Mouse (Mus musculus) ZHBTc4 (cell line): ENCODE data around the gene Vash2.
A peak's percentile ranks its signal among the peaks of the same experiment; 100 is the strongest.
"Not testable (repeated sequence)": the region's sequence is repeated elsewhere in the genome, so short reads cannot be mapped to it uniquely, and the experiment has no call there.

Source experiments
- DNase-seq: peaks from one replicate; pipeline ENCODE4 v3.0.0-alpha.2; 2011; ENCODE audit warnings: low read depth, low spot score

The Vash2 gene

DNA sequence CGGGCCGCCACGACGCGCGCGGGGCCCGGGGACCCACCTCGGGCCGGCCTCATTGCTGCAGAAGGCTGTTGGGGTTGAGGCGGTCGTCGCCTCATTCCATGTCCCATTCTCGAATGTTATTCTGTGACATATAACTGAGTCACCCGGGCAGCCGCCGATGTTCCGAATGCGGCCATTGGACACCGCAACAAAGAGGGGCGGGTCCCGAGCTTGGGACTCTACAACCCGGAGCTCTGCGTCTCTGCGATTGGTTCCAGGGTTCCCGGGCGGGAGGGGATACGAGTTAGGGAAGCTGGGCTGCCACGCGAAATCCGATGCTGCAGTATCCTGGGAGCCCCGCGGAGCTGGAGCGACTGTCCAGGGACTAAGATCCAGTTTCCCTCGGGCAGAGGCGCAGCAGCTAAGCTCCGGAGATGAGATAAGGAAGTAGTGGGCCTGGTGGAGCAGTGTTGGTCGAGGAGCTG is at the start of gene Vash2:
Vash2 (minus strand) TSS at position 197 of the 464 bp plus-strand sequence.
- DNase-seq: peak; percentile 89

DNA sequence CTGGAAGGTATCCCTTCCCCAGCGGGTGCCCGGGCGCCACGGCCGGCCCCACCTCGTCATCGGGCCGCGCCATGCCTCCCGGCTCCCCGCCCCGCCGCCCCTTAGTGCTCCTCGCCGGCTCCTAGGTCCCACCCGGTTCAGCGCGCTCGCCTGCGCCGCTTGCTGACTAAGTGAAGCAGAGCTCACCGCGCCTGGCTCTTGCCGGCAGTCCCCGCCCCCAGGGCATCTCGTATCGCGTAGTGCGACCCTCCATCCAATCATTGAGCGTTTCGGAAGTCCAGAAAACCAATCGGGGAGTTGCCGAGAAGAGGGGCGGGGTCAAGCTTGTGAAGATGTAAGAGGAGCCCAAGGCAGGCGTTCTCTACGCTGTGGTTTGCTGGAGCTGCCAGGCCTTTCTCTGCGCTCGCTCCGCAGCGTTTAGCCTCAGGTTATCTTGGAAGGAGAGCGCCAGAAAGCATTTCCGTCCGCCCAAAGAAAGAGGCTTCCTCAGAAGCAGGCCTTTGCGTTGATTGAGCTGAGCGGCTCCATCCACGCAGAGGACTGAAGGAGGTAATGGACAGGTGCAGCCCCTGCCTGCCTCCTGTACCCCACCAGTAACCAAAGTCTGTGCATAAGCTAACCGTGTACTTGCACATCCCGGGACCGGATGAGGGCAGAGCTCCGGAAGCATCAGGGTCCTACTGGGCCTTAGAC is 47.1 kb upstream of the Vash2 start, which contains the start of gene Flvcr1:
Flvcr1 (minus strand) TSS at position 138 of the 693 bp plus-strand sequence.
- peak; percentile 100 for DNase-seq

DNA sequence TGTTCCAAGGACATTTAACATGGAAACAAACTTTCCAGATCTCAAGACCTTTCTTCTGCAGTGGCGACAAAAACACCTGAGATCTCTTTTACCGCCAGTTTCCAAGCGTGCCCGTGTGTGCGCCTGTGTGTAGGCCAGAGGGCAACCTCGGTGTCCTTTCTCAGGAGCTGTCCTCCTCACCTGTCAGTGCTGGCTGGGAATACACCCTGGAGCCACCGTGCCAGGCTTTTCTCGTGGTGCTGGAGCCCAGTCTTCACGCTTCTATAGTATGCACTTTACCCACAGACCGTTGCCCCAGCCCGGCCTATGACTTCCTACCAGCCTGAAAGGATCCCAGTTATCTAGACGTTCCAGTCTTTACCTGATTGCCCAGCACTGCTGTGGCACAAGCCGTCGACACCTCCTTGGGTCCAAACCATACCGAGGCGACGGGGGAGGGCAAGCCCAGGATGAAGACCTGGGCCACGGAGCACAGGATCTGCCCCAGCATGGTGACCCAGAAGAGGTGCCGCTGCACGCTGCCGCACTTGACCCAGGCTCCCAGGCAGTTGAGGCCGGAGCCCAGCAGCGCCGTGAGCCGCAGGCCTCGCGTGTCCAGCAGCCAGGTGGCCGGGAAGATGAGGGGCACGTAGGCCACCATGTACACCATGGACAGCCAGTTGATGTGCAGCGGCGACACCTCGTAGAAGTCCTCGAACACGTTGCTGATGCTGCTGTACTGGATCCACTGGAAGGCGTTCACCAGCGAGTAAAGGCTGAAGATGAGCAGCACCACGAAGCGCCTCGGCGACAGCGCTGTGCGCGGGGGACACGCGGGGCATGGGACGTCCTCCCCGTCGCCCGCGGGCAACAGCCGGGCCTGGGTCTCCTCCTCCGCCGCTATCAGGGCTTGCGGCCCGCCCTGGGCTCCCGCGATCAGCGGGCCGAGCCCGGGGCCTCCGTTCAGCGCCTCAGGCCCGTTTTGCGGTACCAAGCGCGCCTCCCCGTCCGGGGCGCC is 46.2 kb upstream of the Vash2 start:
- peak; percentile 56 for DNase-seq

DNA sequence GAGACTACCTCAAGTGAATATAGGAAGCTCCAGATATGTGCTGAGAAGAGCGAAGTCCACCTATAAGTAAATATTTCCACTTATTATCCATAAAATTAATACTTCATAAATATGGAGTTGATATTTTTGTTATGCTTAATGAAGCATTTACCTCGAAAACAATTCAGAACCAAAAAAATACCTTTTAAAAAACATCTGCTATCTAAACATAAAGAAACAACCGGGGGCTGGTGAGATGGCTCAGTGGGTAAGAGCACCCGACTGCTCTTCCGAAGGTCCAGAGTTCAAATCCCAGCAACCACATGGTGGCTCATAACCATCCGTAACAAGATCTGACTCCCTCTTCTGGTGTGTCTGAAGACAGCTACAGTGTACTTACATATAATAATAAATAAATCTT is 44.7 kb upstream of the Vash2 start:
- DNase-seq: not testable (repeated sequence)

DNA sequence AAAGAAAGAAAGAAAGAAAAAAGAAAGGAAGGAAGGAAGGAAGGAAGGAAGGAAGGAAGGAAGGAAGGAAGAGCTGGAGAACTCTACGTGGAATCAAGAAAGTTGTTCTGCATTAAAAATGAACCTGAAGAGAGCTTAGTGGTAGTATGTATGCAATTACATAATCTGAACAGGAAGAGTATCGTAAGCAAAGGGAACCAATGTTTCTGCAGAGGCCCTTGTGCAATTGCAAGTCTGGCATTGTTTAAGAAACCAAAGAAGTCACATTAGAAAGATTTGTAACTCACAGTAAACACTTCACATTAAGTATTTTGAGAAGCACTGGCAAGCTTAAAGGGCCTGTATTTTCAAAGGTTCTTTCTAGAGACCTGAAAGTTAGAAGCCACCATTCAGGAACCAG is 44.0 kb upstream of the Vash2 start:
- DNase-seq: no peak

DNA sequence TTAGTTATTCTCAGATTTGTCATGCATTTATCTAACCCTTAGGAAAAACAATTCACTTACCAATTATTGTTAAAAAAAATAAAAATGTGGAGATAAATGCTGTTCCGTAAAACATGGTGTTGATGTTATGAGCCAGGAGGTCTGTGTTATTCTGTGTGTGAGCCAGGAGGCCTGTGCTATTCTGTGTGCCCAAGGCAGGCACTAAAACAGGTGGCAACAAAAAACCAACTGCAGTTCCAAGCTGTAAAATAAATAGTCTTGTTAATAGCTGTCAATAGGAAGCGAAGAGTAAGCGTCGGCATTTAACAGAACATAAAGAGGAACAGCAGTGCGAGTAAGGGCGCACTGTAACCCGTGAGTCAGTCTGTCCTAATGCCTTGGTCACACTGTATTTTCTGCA is 41.9 kb upstream of the Vash2 start:
- no peak for DNase-seq

DNA sequence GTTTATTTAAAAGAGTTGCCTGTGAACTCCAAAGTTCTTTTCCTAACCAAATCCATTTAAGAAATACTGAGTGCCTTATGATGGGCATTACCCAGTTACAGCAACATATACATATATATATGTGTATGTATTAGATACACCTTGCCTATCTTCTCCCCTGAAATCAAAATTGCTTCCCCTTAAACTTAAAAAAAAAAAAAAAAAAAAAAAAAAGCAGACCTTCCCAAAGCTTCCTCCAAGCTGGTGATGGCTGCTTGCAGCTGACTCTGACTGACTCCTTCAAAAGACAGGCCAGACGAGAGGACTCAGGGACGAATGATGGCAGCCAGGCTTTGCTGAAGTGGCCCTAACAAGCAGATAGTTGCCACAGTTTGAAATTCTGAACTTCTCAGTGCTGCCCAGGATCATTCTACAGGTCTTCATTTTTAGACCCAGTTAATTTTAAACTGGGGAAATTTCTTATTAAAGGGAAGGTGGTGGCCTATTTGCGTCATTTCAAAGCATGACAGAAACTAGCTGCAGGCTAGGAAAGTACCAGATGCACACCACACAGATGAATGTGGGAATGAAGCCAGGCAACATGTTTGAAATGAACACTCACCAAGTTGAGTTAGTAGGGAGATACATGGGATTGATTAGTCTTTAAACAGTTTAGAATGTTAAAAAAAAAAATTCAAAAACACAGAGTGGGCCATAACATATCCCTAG is 41.3 kb upstream of the Vash2 start:
- DNase-seq: no peak

DNA sequence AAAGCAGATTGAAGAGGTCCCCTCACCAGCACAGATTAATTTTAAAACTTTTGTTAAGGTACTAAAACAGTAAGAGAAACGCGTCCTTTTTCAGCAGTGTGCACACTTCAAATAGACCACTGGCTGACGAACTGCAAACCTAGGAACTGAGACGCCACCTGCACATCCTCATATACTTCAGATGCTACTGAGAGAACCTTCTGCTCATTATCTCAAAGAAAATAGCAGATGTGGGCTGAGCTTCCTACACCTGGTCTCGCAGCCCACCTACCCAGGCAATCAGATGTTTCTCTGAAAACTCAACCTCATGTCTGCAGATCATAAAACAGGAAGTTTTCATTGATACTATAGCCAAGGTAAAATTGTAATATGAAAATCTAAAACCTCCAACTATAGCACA is 40.7 kb upstream of the Vash2 start:
- DNase-seq: no peak

DNA sequence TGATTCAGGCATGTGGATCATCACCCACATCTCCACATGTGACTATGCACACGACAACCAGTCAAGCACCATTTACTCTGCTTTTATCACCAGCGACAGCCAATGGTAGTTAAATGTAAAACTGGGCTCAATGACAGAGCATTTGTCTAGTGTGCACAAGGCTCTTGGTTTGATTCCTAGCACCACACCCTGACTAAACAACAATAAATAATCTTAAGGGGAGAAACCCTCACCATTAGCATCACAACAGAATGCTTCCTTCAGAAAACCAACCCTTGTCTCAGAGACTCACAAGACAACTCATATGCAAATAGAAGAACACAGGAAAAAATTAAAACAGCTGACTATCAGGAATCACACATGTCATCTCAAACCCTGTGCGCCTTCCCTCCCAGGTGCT is 35.2 kb upstream of the Vash2 start:
- peak; percentile 69 for DNase-seq

DNA sequence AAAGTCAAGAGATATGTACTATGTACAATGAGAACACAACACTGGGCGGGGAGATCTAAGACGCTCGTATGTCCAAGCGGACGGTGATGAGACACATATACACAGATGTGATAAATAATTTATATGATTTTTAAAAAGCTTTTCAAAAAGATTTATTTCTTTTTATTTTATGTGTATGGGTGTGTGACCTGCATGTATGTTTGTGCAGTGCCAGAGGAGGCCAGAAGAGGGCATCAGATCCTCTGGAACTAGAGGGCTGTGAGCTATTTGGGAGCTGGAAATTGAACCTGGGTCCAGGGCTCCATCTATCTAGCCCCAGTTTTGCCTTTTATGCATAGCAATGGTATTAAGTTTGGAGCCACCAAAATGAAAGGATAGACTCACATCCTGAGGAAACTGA is 29.6 kb upstream of the Vash2 start:
- peak; percentile 55 for DNase-seq

DNA sequence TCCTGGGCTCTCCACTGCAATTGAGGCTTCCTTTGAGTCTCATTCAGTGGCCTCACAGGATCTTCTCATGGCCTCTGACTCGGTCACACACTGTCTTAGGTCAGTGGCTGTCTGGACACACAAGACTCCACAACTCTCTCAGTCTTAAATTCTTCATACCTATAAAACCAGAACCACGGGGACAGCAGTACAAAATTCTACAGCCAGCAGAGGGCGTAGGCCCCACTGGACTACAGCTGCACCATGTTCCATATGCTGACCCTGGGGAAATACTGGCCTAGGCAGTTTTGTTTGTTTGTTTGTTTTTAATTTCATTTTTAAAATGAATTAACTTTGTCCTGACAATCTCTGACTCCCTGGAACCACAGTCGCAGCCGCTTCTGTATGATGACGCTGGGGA is 23.1 kb upstream of the Vash2 start:
- DNase-seq: no peak

DNA sequence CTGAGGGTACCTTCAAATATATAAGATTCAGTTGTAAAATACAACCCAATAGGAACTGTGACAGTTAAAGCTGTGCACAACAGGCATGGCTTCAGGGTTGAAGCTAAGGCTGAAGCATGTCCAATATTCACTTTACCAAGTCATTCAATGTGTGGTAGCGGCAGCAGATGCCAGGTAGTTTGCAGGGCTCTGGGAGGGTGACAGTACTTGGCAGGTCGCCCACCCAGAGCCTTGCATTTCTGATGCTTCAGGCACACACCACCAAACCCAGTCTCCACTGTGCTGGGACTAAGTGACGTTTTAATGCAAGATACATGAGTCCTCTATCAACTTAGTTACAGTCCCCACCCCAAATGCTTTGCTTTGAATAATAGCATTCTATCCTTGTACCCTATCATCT is 21.6 kb upstream of the Vash2 start:
- no peak for DNase-seq

DNA sequence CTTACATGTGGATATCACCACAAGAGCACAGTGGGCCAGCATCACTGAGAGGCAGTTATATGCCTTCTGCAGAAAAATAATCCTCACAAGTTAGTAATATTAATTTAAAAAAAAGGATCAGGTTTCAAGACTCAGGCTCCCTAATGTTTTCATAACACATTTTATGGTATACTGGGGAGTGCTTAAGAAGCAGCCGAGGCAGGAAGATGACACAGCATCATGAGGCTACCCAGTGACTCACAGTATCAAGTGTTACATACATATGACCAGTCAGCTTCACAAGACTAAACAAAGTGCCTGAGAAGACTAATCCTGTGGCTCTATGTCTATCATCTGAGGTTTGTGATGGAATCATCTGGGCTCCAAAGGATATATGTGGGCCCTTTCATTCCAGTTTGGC is 18.9 kb upstream of the Vash2 start:
- no peak for DNase-seq

DNA sequence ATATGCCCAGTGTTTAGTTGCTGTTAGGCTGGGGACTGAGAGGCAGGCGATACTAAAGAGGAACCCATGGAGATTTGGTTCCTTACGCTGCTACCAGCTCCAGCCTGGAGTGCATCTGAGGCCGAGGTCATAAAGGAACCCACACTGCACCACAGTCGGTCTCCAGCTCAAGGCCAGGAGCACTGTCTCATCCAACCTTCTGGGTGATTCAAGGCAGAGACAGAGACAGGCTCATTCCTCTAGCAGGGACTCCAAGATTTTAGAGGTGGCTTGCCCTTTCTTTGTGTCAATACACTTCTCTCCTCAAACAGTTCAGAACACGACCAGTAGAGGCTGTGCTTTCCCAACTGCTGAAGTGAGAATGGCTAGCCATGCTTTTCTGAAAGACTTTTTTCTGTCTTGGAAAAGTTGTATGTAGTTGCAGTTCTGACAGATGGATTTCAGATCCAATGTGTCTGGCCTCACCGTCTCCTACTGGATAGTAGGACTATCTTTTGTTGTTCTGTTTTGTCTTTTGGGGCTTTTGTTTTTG is 17.3 kb upstream of the Vash2 start:
- DNase-seq: no peak

DNA sequence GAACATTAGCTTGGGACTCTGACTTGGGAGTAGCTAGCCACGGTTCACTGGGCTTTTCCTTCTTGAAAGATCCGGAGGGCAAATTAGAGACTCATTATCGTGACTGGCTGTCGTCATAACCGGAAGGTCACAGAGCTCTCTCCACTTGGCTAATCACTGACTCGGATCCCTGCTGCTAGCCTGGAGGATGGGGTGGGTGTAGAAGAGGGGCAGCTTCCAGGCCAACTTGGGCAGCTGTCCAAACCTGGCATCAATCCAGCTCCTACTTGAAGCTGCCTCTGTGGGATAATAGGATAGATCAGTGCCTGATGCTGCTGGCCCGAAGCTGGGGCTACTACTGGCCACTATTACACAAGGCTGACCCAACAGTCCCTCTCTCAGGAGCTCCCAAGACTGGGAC is 16.5 kb upstream of the Vash2 start:
- DNase-seq: no peak

DNA sequence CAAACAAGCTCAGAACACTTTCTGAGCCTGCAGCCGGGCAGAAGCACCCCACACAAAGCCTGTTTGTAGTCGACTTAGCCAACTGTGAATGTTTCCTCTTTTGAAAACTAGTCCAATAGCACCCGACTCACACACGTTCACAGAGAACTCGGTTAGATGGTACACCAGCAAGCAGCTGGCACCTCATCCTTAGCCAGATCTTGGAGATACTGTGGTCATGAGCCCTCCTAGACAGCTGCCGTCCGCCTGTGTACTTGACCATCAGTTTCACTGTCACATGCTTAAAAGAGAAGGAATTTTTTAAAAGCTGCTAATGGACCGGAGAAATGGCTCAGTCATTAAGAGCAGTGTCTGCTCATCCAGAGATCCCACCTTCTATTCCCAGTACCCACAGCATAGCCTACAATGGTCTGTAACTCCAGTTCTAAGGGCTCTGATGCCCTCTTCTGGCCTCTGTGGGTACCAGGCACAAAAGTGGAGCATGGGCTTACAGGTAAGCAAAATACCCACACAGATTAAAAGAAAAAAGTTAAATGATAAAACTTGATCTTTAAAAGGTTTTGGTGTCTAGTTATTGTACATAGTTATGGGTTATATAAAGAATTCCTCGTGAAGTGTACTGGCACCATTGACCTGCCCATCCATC is 10.5 kb upstream of the Vash2 start:
- peak; percentile 33 for DNase-seq

DNA sequence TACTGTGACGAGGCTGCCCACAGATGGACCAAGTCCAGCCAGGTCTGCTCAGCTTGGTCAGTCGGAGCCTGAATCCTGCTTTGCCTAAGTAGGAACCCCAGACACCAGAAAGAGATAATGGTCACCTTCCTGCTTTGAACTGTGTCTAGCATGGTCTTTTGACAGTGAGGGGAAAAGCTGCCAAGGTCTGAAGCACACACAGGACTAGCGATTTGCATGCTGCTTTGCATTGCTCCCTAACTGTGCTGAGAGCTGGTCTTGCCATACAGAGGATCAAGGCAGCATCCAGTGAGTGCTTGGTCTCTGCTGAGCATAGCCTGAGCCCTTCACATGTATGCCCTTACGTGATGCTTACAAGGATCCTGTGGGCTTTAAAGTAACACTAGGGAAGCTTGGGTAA is 2.3 kb upstream of the Vash2 start:
- DNase-seq: no peak

DNA sequence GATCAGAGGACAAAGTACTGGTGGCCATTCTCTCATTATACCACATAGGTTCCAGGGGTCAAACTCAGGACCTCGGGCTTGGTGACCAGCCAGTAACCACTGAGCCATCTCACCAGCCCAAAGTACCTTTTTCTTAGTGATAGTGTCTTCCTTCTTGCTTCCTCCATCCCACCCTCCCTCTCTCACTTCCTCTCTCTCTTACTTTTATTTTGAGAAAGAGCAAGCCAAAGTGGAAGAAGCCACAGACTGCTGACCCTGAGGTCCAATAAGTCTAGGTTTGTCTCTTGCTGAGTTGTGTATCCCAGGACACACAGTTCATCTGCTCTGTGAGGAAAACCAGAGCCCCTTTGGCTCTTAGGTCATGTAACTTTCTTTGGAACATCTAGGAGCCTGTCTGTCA is 1.4 kb upstream of the Vash2 start:
- DNase-seq: no peak

DNA sequence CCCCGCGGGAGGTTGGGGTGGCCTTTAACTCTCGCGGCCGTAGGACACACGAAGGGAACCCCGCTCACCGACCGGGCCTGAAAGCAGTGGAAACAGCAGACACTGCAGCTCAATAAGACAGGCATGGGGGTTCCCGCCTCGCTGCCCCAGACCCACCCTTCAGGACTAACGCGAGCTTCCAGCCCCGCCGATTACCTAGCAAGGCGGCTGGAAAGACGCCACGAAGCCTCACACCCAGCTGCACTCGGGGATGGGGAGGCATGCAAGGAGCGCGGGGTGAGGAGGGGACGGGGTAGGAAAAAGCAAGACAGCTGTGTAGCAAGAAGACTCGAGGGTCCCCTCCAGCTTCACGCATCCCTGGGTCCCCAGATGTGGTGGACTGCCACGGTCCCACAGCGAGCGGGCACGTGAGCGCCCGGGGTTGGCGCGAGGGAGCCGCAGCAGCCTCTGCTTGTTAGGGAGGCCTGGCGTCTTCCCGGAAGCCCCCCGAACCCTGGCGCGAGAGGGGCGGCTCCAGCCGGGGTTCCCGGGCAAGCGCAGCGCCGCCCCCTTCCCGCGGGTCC is 504 bp downstream of the Vash2 start:
- DNase-seq: peak; percentile 56

DNA sequence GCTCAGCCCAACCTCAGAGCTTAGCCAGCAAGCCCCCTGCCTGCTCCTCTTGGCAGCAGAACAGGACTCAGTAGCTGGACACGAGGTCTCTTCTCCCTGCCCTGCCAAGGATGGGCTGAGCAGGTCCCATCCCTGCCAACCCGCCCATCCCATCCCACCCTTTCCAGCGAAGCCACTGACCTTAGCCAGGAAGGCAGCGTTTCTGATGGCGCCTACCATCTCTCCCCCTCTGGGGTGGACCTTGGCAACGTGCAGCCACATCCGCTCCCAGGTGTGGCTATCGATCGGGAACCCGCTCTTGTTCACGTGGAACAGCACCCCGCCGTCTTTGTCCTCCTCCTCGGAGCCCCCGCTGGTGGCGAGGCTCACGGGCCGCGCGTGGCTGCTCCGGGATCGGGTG is 1.1 kb downstream of the Vash2 start:
- DNase-seq: peak; percentile 19
